Mouse (Mus musculus) urinary bladder, postnatal 36 days (tissue): ENCODE measurements around the gene Tmem179b.

Experiments
- DNase-seq, 2 experiments: peaks; one replicate each; pipeline ENCODE4 v3.0.0; 2022; ENCODE audit warnings: low spot score in 2 of 2, mixed read lengths in 1 of 2

The Tmem179b gene

DNA sequence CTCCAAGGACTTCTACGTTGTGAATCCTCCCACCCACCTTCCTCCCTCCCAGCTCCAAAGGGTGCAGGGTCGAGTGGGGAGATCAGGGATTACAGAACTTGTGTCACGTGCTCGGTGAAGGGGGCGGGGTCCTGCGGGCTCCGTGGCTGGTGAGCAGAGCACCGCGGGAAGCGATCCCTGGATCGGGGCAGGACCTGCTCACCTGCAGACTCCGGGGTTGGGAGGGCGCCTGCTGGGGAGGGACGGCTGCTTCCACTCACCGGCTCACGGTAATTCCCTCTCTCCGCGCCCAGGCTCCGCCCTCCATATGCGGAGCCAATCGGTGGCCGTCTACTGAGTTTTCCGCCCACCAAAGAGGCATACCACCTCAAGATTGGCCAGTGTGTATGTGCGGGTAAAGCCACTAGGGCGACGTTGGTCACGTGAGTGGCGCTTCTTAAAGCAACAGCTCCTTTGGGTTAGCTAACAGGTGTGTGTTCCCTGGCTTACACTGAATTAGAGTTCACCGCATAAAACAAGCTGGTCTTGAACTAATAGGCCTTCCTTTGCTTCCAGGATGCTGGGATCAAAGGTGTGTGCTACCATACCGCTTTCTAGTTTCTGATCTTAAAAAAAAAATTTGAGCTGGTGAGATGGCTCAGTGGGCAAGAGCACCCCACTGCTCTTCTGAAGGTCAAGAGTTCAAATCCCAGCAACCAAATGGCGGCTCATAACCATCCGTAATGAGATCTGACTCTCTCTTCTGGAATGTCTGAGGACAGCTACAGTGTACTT lies 11.9 kb upstream of the Tmem179b start, which contains the start of gene Taf6l:
Taf6l (minus strand) TSS at position 410 of the 774 bp plus-strand sequence.
- peak; percentile 84 to 90 for DNase-seq

- DNase-seq: peak in 1 of 2 experiments; percentile 23
Measured at GRCm38 (mm10) chr19:8774951-8775421, 719 bp upstream of the Tmem179b start.

DNA sequence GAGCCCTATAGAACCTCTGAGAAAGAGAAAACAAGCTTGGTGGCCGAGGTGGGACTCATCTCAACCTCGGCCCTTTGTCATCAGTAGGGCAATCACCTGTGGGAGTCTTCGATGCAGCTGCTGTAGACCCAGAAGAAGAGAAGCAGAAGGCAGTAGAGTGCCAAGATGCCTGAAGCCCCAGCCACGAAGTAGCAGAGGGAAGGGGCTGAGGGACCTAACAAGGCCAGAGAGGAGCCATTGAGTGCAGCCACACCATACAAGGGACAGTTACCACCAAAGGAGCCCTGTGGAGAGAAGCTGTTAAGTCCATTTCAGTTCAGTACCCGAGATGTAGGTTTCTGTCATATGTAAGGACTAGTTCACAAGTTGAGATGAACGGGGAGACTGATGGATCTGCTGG lies 858 bp downstream of the Tmem179b start:
- no peak for DNase-seq

GRCm38 (mm10) chr19:8772996-8773395 lies 1.3 kb downstream of the Tmem179b start:
- no peak for DNase-seq

- peak; percentile 69 to 79 for DNase-seq
Measured at GRCm38 (mm10) chr19:8770567-8771270, 3.5 kb downstream of the Tmem179b start, which contains the start of gene Tmem223. TSS of gene Tmem223 (plus strand) at chr19:8770996.

DNA sequence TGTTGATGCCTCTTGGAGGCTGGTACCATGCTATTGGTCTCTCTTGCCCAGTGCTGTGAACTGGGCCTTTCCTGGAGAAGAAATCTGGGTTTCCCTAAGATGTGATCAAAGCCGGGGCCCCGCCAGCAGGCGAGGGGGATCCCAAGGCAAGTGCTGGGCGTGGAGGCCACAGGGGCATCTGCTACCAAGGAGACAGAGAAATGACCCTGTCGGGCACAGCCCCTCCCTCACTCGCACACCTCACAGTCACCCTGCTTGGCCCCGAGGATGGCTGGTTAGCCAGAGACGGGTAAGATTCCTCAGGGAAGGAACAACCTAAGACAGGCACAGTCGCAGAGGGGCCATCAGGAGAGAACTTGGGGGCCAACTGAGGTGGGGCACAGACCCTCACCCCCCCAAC lies 8.7 kb downstream of the Tmem179b start:
- DNase-seq: no peak

GRCm38 (mm10) chr19:8763276-8763675 lies 11.0 kb downstream of the Tmem179b start:
- no peak for DNase-seq

GRCm38 (mm10) chr19:8760757-8761156 lies 13.5 kb downstream of the Tmem179b start:
- DNase-seq: no peak

GRCm38 (mm10) chr19:8758899-8759298 lies 15.4 kb downstream of the Tmem179b start:
- no peak for DNase-seq

GRCm38 (mm10) chr19:8757471-8757998 lies 16.7 kb downstream of the Tmem179b start:
- DNase-seq: no peak

- DNase-seq: peak; percentile 89 to 92
Measured at GRCm38 (mm10) chr19:8756635-8757387, 17.5 kb downstream of the Tmem179b start, which contains the start of gene Nxf1. TSS of gene Nxf1 (plus strand) at chr19:8757073.

GRCm38 (mm10) chr19:8755652-8756051 lies 18.6 kb downstream of the Tmem179b start:
- DNase-seq: no peak

- DNase-seq: no peak
Measured at GRCm38 (mm10) chr19:8747368-8747767, 26.9 kb downstream of the Tmem179b start.

- no peak for DNase-seq
Measured at GRCm38 (mm10) chr19:8745382-8745781, 28.9 kb downstream of the Tmem179b start.

DNA sequence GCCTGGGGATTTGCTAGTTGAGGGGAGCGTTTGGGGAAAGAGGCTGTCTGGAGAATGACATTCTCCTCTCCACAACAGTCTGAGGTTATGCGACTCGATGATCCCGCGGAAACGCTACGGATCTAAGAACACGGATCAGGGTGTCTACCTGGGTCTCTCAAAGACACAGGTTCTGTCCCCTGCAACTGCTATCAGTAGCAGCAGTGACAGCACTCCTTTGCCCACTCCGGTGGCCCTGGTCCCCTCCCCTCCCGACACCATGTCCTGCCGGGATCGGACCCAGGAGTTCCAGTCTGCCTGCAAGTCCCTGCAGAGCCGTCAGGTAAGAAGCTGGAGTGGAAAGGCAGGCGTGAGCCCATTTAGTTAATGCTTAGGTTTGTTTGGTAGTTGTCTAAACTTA lies 32.1 kb downstream of the Tmem179b start:
- DNase-seq: no peak

DNA sequence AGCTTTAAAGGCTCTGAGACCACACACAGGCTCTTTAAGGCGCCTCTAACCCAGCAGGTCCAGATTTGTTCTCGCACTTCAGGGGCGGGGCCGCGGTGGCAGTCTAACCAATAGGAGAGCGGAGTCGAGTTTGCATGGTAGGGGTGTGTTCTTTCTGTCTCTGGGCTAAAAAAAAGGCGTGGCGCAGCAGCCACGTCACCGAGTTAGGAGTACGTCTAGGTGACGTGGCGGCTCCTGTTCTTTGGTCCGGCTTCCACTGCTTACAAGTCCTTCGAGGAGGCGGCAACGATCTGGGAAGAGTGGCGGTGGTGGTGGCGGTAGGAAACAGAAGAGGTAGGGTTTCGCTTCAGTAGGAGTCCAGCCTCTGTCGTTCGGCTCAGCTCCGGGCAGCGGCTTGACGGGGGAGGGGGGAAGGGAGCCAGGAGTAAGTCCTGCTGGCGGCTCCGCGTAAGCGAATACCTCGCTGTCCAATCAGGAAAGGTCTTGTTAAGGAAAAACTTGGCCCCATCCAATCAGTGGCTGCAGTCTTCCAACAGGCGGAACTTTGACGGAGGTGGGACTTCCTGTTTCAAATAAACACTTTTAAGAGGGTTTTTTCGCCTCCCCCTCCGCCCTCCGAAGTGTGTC lies 32.9 kb downstream of the Tmem179b start, which contains the start of gene Stx5a:
Stx5a (plus strand) TSS at position 171 of the 627 bp plus-strand sequence.
- peak; percentile 93 to 95 for DNase-seq

- no peak for DNase-seq
Measured at GRCm38 (mm10) chr19:8740603-8741002, 33.7 kb downstream of the Tmem179b start, which contains the start of gene 1700092M07Rik. TSS of gene 1700092M07Rik (plus strand) at chr19:8740718.

DNA sequence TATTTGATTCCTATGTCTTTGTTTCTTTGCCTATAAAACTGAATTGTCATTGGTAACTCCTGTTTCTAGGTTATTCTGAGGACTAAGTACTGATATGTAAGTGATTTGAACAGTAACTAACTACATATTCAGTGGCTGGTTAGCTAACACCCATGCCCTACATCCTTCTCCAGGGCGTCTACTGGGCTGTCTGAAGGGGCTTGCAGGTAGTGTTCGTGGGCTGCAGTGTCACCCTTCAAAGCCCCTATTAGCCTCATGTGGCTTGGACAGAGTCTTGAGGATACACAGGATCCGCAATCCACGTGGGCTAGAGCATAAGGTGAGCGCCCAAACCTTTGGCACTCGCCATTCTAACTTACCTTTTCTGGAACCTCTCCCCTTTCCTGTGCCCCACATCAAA lies 34.6 kb downstream of the Tmem179b start:
- DNase-seq: no peak

DNA sequence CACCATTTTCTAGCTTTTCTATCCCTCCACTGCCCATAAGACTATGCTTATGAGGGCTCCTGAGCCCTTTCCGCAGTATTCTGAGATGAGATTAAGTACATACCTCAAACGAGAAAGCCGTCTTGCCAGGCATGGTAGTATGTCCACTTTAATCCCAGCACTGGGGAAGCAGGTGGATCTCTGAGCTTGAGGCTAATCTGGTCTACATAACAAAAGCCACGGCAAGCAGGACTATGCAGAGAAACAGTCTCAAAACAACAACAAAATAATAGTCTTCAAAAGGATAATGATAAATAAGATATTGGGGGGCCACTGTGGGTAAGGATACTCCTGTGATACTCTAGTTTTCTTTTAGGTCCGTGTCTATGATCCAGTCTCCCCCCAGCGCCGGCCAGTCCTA lies 35.4 kb downstream of the Tmem179b start:
- no peak for DNase-seq

- no peak for DNase-seq
Measured at GRCm38 (mm10) chr19:8736160-8736467, 38.2 kb downstream of the Tmem179b start.
